Mouse (Mus musculus): Measurements from ENCODE around the gene Aldh1l2. TPM values are rescaled to one million over a fixed set of nuclear protein-coding genes. Genes with fewer than 3 reads are reported as not detected.

Gene Aldh1l2
- polyA plus RNA-seq (2016; fragmentation: Nextera tagmentation; extraction: Ambion mirVana): 0.87 and 0.90 TPM in 2 replicates

DNA sequence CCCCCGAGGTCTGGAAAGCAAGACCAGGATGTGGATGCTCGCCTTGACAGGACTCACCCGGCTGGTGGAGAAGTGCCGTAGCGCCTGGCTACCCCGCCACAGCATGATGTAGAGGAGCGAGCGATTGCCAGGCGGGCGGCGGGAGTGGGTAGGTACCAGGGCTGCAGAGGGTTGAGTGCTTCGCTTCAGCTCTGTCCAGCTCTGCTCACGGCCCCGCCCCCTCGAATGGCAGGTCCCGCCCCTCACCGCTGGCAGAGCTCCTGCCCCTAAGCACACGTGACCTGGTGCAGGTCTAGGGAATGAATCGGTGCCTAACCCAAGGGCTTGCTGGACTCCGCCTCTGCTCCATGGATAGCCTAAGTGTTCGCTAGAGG, at the start of gene Aldh1l2:
Gene Aldh1l2, minus strand, starts transcription at position 231 of the 374 bp plus-strand sequence.
- WGBS: under 1% methylated on average over 21 of the region's 21 CpGs
- peak within 1 kb of the TSS; percentile 71 for H3K27ac ChIP-seq
- peak within 1 kb of the TSS; percentile 67 for H3K4me3 ChIP-seq

DNA sequence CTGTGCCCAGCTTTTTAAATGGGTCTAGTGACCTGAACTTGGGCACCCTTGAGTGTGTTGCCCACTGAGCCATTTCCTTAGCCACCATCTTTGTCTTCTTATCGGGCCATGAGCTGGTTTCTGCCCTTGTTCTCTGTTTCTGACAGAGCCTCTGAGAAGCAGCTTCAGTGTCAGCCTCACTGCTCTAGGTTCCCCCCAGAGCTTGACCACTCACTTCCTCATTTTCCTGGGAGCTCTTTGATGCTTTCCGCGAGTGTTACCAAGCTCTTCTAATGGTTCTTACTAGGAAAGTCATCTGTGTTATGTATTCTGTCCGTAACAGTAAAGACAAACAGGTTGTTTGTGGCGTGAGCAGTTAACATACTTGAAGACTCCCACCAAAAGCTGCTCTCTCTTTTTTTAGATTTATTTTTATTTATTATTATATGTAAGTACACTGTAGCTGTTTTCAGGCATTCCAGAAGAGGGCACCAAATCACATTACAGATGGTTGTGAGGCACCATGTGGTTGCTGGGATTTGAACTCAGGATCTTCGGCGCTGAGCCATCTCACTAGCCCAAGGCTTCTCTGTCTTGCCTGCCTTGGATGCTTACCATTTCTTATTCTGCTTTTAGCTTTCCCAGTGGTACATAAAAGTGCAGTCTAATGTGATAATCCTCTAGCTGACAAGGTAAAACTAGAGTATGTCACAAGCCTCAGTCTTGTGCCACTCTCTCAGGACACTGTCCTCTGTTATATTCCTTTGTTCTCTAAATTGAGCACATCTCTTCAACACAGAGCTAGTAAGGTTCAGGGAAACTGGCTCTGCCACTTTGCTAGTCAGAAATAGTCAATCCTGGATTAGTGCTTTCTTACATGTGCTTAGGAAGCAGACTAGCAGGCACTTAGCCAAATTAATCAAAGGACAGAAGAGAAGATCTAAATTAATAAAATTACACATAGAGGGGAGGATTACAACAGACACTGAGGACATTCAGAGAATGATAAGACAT, 31.8 kb upstream of the Aldh1l2 start:
- WGBS: 94% methylated on average over 7 of the region's 7 CpGs
- Histone ChIP-seq H3K36me3 (peaks cover 100% of the 10 kb centered on the region), H3K27ac (no peak overlapping the region)

More for the DNA sequence above, at the start of gene Aldh1l2:
- peaks cover 24% of the 10 kb centered on the region for H3K27me3 ChIP-seq (ENCODE audit: low read depth, poor library complexity, severe bottlenecking)
- no peaks in the 10 kb centered on the region for H3K9me3 ChIP-seq (replicated peaks)
- no peaks in the 10 kb centered on the region for H3K36me3 ChIP-seq
- DNase-seq (ENCODE audit: low spot score): peak; percentile 85
- peaks cover 12% of the 10 kb centered on the region for H3K4me1 ChIP-seq

DNA sequence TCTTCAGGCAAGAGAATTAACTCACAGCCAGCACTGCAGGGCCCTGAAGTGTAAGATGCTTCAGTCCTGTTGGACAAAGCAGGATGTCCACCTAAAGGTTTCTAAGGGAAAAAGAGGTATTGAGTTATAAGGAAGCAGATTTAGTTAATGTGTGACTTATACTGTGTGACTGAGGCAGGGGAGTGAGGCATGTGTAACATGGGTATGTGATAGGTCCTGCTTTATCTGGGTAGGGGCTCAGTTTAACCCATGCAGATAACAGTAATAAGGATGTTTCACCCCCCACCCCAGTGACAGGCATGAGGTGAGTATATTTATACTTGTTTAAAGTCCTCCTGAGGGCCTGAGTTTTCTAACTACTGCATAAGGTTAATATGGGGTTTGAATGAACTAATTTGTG, 29.1 kb upstream of the Aldh1l2 start:
- Histone ChIP-seq H3K27ac (no peak overlapping the region), H3K27me3 (ENCODE audit: low read depth, poor library complexity, severe bottlenecking) (no peaks in the 10 kb centered on the region), H3K36me3 (peaks cover 97% of the 10 kb centered on the region), H3K9me3 (replicated peaks) (no peaks in the 10 kb centered on the region), H3K4me3 (no peak overlapping the region), H3K4me1 (no peaks in the 10 kb centered on the region)
- no peak for DNase-seq (ENCODE audit: low spot score)

More for the DNA sequence above, 31.8 kb upstream of the Aldh1l2 start:
- Histone ChIP-seq H3K9me3 (replicated peaks) (no peaks in the 10 kb centered on the region), H3K4me1 (no peaks in the 10 kb centered on the region), H3K4me3 (no peak overlapping the region), H3K27me3 (ENCODE audit: low read depth, poor library complexity, severe bottlenecking) (no peaks in the 10 kb centered on the region)
- no peak for DNase-seq (ENCODE audit: low spot score)

DNA sequence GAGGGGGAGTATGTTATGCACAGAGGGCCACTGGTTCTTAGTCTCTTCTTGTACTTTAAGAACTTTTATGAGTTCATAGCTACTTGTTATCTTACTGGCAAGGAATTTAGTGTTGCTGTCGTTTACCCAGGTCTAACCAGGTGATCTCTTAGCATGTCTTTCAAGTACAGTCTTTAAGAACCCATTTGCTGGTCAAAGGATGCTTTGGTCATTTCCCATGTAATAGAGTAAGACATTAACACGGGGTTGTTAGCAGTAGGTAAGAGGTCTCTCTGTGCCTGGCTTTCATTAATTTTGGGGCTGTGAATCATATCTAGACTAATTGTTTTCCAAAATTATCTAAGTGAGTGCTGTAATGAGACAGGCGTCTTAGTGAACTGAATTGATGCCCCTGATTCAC, 11.4 kb upstream of the Aldh1l2 start:
- DNase-seq (ENCODE audit: low spot score): no peak
- Histone ChIP-seq H3K27ac (no peak overlapping the region), H3K27me3 (ENCODE audit: low read depth, poor library complexity, severe bottlenecking) (no peaks in the 10 kb centered on the region), H3K4me1 (peaks cover 12% of the 10 kb centered on the region), H3K36me3 (peaks cover 28% of the 10 kb centered on the region), H3K9me3 (replicated peaks) (no peaks in the 10 kb centered on the region), H3K4me3 (peak overlapping the region; percentile 81; the same call in 1 of the 2 replicates)
- 66% methylated on average over 3 of the region's 3 CpGs for WGBS

DNA sequence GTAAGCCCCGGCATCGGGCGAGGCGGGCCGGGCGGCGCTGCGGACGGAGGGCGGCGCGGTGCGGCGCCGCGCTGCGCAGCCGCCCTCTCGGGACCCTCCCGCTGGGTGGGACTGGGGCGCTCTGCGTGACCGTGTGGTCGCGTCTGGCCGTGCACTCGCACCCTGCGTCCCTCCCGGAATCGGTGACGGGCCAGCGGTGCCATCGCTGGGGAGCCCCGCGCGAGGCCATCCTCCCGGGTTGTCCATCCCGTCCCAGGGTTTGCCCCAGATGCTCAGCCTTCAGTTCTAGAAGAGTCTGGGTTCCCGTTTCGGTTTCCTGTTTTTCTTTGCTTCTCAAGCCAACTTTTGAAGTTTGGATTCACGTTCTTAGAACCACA, 10.2 kb upstream of the Aldh1l2 start:
- Histone ChIP-seq H3K27me3 (ENCODE audit: low read depth, poor library complexity, severe bottlenecking) (no peaks in the 10 kb centered on the region), H3K4me3 (peak overlapping the region; percentile 81), H3K36me3 (peaks cover 15% of the 10 kb centered on the region), H3K4me1 (peaks cover 12% of the 10 kb centered on the region), H3K27ac (peak overlapping the region; percentile 92), H3K9me3 (replicated peaks) (no peaks in the 10 kb centered on the region)
- no peak for DNase-seq (ENCODE audit: low spot score)
- 2% methylated on average over 33 of the region's 41 CpGs for WGBS

DNA sequence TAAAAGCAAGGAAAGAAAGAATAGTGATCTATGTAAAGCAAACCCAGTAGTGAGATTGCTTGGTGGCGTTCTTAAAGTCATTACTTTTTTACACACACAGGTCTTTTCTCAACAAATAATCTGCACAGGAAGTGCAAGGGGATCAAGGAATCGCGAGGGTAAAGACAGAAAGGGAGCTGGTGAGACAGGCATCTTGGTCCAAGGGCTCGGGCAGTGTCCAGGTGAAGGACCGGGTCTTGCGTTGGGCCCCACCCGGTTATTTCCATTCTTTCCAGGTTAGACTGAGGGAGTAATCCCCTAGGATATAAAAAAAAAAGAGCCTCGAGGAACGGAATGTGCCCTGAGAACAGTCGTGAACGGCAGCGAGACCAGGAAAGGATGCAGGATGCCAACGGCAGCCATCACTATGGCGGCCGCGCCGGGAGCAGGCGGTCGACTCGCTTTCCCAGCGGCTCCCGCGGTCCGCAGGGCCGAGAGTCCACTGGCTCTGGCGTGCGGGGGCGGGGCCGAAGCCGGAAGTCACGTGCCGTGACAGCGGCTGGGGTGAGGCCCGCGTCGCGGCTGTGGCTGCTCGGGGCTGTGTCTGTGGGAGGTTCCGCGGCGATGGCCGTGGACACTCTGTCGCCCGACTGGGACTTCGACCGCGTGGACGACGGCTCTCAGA, 9.6 kb upstream of the Aldh1l2 start, which contains the start of gene Washc4:
Gene Washc4, plus strand, starts transcription at position 314 of the 664 bp plus-strand sequence.
- Histone ChIP-seq H3K4me3 (peak within 1 kb of the TSS; percentile 81), H3K36me3 (peaks cover 12% of the 10 kb centered on the region), H3K27ac (peak within 1 kb of the TSS; percentile 92), H3K4me1 (peaks cover 12% of the 10 kb centered on the region), H3K27me3 (ENCODE audit: low read depth, poor library complexity, severe bottlenecking) (no peaks in the 10 kb centered on the region), H3K9me3 (replicated peaks) (no peaks in the 10 kb centered on the region)
- 2% methylated on average over 49 of the region's 49 CpGs for WGBS
- DNase-seq (ENCODE audit: low spot score): peak; percentile 97

DNA sequence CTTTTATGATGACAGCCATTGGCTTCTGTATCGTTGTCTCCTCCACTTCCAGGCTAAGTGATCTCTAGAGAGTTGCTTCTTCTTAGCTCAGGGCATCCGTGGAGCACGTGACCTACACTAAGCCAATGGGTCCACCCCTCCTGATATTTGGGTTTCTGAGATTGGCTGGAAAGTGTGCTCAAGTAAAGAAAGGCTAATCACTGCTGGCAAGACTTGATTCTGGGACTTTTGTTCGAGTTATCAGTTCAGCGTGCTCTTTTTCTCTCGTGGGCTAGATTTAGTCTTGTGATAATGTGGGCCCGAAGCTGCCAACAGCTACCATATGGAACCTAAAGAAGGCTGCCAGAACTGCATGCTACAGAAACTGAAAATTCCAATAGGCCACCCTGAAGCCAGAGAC, 8.3 kb upstream of the Aldh1l2 start:
- Histone ChIP-seq H3K36me3 (no peaks in the 10 kb centered on the region; the same call in 1 of the 2 replicates), H3K4me3 (no peak overlapping the region), H3K4me1 (peaks cover 12% of the 10 kb centered on the region), H3K27ac (no peak overlapping the region), H3K9me3 (replicated peaks) (no peaks in the 10 kb centered on the region), H3K27me3 (ENCODE audit: low read depth, poor library complexity, severe bottlenecking) (no peaks in the 10 kb centered on the region)
- 83% methylated on average over 7 of the region's 7 CpGs for WGBS
- DNase-seq (ENCODE audit: low spot score): no peak

DNA sequence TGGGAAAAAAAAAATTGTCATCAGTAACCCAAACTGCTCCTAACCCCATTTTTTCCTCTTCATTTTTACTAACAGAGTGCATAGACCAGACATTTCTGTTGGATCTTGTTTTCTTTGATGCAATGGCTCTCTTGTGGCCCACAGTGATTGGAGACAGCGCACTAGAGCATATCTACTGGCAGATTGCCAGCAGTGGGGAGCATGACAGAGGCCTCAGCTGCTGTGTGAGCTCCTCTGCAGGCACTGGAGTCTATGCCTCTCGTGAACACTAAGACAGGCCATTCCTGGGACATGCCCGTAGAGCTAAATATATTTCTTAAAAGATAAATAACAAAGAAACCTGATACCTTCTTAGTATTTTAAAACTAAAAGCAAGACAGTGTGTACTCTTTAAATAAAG, 6.2 kb upstream of the Aldh1l2 start:
- no peaks in the 10 kb centered on the region for H3K9me3 ChIP-seq (replicated peaks)
- WGBS: 77% methylated on average over 3 of the region's 3 CpGs

DNA sequence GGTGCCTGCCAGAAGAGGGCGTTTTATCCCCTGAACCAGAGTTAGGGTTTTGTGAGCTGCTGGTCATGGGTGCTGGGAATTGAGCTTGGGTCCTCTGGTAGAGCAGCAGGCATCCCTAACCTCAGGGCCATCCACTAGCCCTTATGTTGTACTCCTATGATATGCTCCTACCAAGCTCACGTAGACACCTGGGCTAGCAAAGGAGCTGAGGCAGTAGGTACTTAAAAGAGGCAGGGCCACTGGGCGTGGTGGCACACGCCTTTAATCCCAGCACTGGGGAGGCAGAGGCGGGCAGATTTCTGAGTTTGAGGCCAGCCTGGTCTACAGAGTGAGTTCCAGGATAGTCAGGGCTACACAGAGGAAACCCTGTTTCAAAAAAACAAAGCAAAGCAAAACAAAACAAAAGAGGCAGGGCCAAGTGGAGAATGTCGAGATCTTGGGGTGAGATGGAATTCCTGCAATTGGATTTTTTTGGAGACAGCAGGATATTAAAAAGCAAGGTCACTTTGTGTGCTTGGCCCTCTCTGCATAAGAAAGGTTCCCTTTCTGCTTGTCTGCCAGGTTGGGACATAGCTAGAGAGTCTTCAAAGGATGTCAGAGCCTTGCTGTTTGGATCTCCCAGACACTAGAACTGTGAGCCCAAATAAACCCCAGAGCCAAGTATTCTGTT, 5.5 kb upstream of the Aldh1l2 start:
- WGBS: 70% methylated on average over 6 of the region's 6 CpGs
- no peaks in the 10 kb centered on the region for H3K36me3 ChIP-seq
- no peaks in the 10 kb centered on the region for H3K27me3 ChIP-seq (ENCODE audit: low read depth, poor library complexity, severe bottlenecking)
- no peak overlapping the region for H3K4me3 ChIP-seq
- peaks cover under 1% of the 10 kb centered on the region; the same call in 1 of the 2 replicates for H3K4me1 ChIP-seq
- DNase-seq (ENCODE audit: low spot score): no peak
- no peak overlapping the region for H3K27ac ChIP-seq
- no peaks in the 10 kb centered on the region for H3K9me3 ChIP-seq (replicated peaks)

More for the DNA sequence above, 6.2 kb upstream of the Aldh1l2 start:
- no peak for DNase-seq (ENCODE audit: low spot score)
- H3K27me3 ChIP-seq (ENCODE audit: low read depth, poor library complexity, severe bottlenecking): no peaks in the 10 kb centered on the region
- no peak overlapping the region for H3K4me3 ChIP-seq
- peaks cover 7% of the 10 kb centered on the region for H3K4me1 ChIP-seq
- no peaks in the 10 kb centered on the region for H3K36me3 ChIP-seq
- no peak overlapping the region for H3K27ac ChIP-seq

DNA sequence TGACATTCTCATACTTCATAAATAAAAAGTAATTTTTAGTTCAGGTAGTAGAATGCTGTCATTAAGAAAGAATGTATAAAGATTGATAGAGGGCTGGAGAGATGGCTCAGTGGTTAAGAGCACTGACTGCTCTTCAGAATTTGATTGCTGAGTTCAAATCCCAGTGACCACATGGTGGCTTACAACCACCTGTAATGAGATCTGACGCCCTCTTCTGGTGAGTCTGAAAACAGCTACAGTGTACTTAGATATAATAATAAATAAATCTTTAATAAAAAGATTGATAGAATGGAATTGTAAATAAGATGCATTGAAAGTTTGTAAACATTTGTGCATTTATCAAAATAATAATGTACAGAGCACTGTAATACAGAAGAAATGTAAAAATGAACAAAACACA, 2.5 kb upstream of the Aldh1l2 start:
- Histone ChIP-seq H3K27me3 (ENCODE audit: low read depth, poor library complexity, severe bottlenecking) (peaks cover 24% of the 10 kb centered on the region), H3K36me3 (no peaks in the 10 kb centered on the region), H3K27ac (no peak overlapping the region), H3K4me3 (no peak overlapping the region), H3K9me3 (replicated peaks) (no peaks in the 10 kb centered on the region), H3K4me1 (peaks cover 12% of the 10 kb centered on the region)
- WGBS: 6% methylated on average over 1 of the region's 1 CpGs
- DNase-seq (ENCODE audit: low spot score): no peak

DNA sequence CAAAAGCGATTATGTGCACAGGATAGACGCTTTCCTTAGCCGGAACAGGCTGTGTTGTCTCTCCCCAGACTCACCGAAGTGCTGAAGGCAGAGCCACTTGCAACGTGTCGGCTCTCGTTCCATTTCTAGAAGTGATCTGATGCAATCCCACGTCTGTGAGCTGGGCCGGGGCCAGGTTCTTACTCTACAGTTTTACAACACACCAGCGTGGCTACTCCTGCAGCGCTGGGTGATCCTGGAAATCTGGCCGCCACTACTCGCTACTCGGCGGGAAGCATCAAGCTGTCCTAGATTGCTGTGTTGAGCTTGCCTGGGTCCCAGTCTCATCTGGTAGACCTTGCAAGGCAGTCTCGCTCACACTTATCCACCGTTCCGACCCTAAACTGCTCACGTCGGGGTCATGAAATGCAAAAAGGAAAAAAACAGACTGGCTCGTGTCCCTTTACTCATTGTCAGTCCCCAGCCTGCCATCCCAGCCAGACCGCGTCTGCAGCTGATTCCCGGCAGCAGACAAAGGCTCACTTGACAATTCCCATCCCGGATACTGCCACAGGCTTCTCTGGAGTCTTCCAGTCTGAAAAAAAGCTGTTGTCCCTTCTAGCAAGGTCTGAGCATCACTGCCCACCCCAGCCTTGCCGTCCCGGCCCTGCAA, 556 bp downstream of the Aldh1l2 start:
- 8% methylated on average over 27 of the region's 27 CpGs for WGBS
- DNase-seq (ENCODE audit: low spot score): peak; percentile 45
- Histone ChIP-seq H3K4me3 (peak overlapping the region; percentile 67), H3K9me3 (replicated peaks) (no peaks in the 10 kb centered on the region), H3K27ac (peak overlapping the region; percentile 71), H3K4me1 (peaks cover 12% of the 10 kb centered on the region), H3K27me3 (ENCODE audit: low read depth, poor library complexity, severe bottlenecking) (peaks cover 24% of the 10 kb centered on the region), H3K36me3 (no peaks in the 10 kb centered on the region)

DNA sequence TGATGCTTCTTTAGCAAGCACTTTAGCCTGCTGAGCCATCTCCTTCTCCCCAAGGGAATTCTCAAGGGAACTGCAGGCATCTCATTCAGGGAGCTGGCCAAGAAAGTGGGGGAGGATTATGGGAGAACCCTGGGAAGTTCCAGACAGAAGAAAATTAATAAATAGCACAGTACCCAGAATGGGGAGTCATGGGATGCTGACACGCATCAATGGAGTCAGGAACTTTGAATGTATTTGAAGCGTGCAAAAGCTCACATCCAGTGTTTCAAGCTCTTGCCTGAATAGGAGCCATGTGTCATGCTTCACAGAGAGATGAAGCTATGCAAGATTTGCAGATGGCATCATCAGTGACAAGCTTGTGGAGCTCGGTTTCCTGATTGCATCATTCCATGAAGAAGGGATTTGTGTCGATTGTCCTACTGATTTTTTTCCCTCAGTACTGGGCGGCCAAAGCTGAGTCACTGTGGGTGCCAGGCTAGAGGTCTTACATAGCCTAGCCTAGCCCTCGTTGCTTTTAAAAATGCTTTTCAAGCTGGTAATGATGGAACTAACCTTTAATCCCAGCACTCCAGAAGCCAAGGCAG, 3.5 kb downstream of the Aldh1l2 start:
- no peak overlapping the region for H3K27ac ChIP-seq
- no peaks in the 10 kb centered on the region for H3K9me3 ChIP-seq (replicated peaks)
- peaks cover 24% of the 10 kb centered on the region for H3K27me3 ChIP-seq (ENCODE audit: low read depth, poor library complexity, severe bottlenecking)
- 87% methylated on average over 6 of the region's 6 CpGs for WGBS
- H3K36me3 ChIP-seq: no peaks in the 10 kb centered on the region
- H3K4me1 ChIP-seq: peaks cover 12% of the 10 kb centered on the region
- no peak overlapping the region for H3K4me3 ChIP-seq
- peak; percentile 21 for DNase-seq (ENCODE audit: low spot score)
